Mouse (Mus musculus) stomach, postnatal 0 days (tissue): ENCODE data around the gene Mettl21a.

Source experiments
- CTCF ChIP-seq: IDR thresholded peaks from 2 replicates; pipeline ENCODE4 v1.5.1; 2016; ENCODE audit warnings: antibody characterized with exemption, low read depth, mild to moderate bottlenecking, moderate library complexity
- EP300 ChIP-seq: optimal IDR thresholded peaks from 2 replicates; pipeline ENCODE3; 2016; ENCODE audit warnings: antibody characterized with exemption

DNA sequence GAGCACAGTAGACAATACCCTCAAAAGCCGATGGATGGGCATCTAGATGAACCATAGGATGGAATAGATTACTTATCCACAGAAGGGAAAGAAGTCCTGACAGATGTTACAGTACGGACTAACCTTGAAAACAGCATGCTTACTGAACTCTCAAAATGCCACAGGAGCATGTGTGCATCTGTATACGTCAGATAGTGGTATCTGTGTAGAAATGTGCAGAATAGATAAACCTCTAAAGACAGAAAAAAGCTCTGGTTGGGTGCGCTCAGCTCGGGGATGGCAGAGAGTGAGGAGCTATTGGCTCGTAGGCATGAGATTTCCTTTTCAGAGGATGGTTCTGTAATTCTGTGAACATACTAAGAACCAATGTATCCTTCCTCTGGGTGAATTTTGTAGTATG lies 22.2 kb upstream of the Mettl21a start:
- no peak for TF ChIP-seq CTCF
- TF ChIP-seq EP300, result no peak
